Mouse (Mus musculus): ENCODE measurements around the gene 9130230L23Rik. TPM values are rescaled to one million over a fixed set of nuclear protein-coding genes. Genes with fewer than 3 reads are reported as not detected.

Gene 9130230L23Rik
- polyA plus RNA-seq, 1 experiment from 2014 or later = 0.45 TPM

GRCm38 (mm10) chr5:65954130-65955080 is 49.7 kb downstream of the 9130230L23Rik start:
- WGBS = 89% methylated on average over 16 of the region's 16 CpGs
- no peak overlapping the region for H3K9ac ChIP-seq (ENCODE audit: low read depth, low read length)
- no peaks in the 10 kb centered on the region for H3K27me3 ChIP-seq (replicated peaks; ENCODE audit: control insufficient read depth, insufficient read depth, low read length)
- ATAC-seq (ENCODE audit: low read depth) (no peak), DNase-seq (ENCODE audit: low spot score) (no peak)
- no peak overlapping the region for H3K4me3 ChIP-seq (ENCODE audit: low read depth, low read length)
- no peak overlapping the region for H3K27ac ChIP-seq (replicated peaks; ENCODE audit: low read depth, low read length)
- H3K9me3 ChIP-seq (ENCODE audit: control insufficient read depth, low read length) = no peaks in the 10 kb centered on the region
- no peak overlapping the region for H3K4me2 ChIP-seq (ENCODE audit: low read depth, low read length)
- peaks cover 6% of the 10 kb centered on the region for H3K4me1 ChIP-seq (ENCODE audit: control insufficient read depth, insufficient read depth, low read length)
- H3K36me3 ChIP-seq (ENCODE audit: control insufficient read depth, insufficient read depth, low read length) = no peaks in the 10 kb centered on the region

GRCm38 (mm10) chr5:65951513-65951909 is 52.6 kb downstream of the 9130230L23Rik start:
- Histone ChIP-seq H3K4me2 (ENCODE audit: low read depth, low read length) (no peak overlapping the region), H3K36me3 (ENCODE audit: control insufficient read depth, insufficient read depth, low read length) (no peaks in the 10 kb centered on the region), H3K4me1 (ENCODE audit: control insufficient read depth, insufficient read depth, low read length) (peaks cover 6% of the 10 kb centered on the region), H3K9ac (ENCODE audit: low read depth, low read length) (no peak overlapping the region), H3K4me3 (ENCODE audit: low read depth, low read length) (no peak overlapping the region), H3K27me3 (replicated peaks; ENCODE audit: control insufficient read depth, insufficient read depth, low read length) (no peaks in the 10 kb centered on the region), H3K9me3 (ENCODE audit: control insufficient read depth, low read length) (no peaks in the 10 kb centered on the region), H3K27ac (replicated peaks; ENCODE audit: low read depth, low read length) (no peak overlapping the region)
- DNase-seq (ENCODE audit: low spot score) (no peak), ATAC-seq (ENCODE audit: low read depth) (no peak)
- 80% methylated on average over 4 of the region's 4 CpGs for WGBS

- no peak overlapping the region for H3K9ac ChIP-seq (ENCODE audit: low read depth, low read length)
- H3K27me3 ChIP-seq (replicated peaks; ENCODE audit: control insufficient read depth, insufficient read depth, low read length) = no peaks in the 10 kb centered on the region
- peak; percentile 35 for DNase-seq (ENCODE audit: low spot score)
- H3K36me3 ChIP-seq (ENCODE audit: control insufficient read depth, insufficient read depth, low read length) = no peaks in the 10 kb centered on the region
- H3K9me3 ChIP-seq (ENCODE audit: control insufficient read depth, low read length) = no peaks in the 10 kb centered on the region
- H3K27ac ChIP-seq (replicated peaks; ENCODE audit: low read depth, low read length) = peak overlapping the region; percentile 75
- peak overlapping the region; percentile 35 for H3K4me2 ChIP-seq (ENCODE audit: low read depth, low read length)
- H3K4me3 ChIP-seq (ENCODE audit: low read depth, low read length) = no peak overlapping the region
- peak; percentile 41; the same call in 1 of the 2 replicates for ATAC-seq (ENCODE audit: low read depth)
- H3K4me1 ChIP-seq (ENCODE audit: control insufficient read depth, insufficient read depth, low read length) = peaks cover 6% of the 10 kb centered on the region
- WGBS = 63% methylated on average over 18 of the region's 18 CpGs
These were observed 53.2 kb downstream of the 9130230L23Rik start for GRCm38 (mm10) chr5:65950679-65951512.

GRCm38 (mm10) chr5:65950236-65950635 is 53.8 kb downstream of the 9130230L23Rik start:
- WGBS = 33% methylated on average over 6 of the region's 6 CpGs
- Histone ChIP-seq H3K4me2 (ENCODE audit: low read depth, low read length) (peak overlapping the region; percentile 35), H3K9me3 (ENCODE audit: control insufficient read depth, low read length) (no peaks in the 10 kb centered on the region), H3K4me3 (ENCODE audit: low read depth, low read length) (no peak overlapping the region), H3K4me1 (ENCODE audit: control insufficient read depth, insufficient read depth, low read length) (peaks cover 6% of the 10 kb centered on the region), H3K27ac (replicated peaks; ENCODE audit: low read depth, low read length) (peak overlapping the region; percentile 75), H3K36me3 (ENCODE audit: control insufficient read depth, insufficient read depth, low read length) (no peaks in the 10 kb centered on the region), H3K27me3 (replicated peaks; ENCODE audit: control insufficient read depth, insufficient read depth, low read length) (no peaks in the 10 kb centered on the region), H3K9ac (ENCODE audit: low read depth, low read length) (no peak overlapping the region)
- ATAC-seq (ENCODE audit: low read depth) (peak; percentile 79), DNase-seq (ENCODE audit: low spot score) (peak; percentile 93)

GRCm38 (mm10) chr5:65949822-65950221 is 54.3 kb downstream of the 9130230L23Rik start:
- Histone ChIP-seq H3K9me3 (ENCODE audit: control insufficient read depth, low read length) (no peaks in the 10 kb centered on the region), H3K27me3 (replicated peaks; ENCODE audit: control insufficient read depth, insufficient read depth, low read length) (no peaks in the 10 kb centered on the region), H3K27ac (replicated peaks; ENCODE audit: low read depth, low read length) (peak overlapping the region; percentile 52; the same call in 1 of the 2 replicates), H3K4me1 (ENCODE audit: control insufficient read depth, insufficient read depth, low read length) (peaks cover 6% of the 10 kb centered on the region), H3K4me2 (ENCODE audit: low read depth, low read length) (no peak overlapping the region), H3K9ac (ENCODE audit: low read depth, low read length) (no peak overlapping the region), H3K4me3 (ENCODE audit: low read depth, low read length) (no peak overlapping the region), H3K36me3 (ENCODE audit: control insufficient read depth, insufficient read depth, low read length) (no peaks in the 10 kb centered on the region)
- DNase-seq (ENCODE audit: low spot score) (no peak), ATAC-seq (ENCODE audit: low read depth) (no peak)
- 50% methylated on average over 3 of the region's 3 CpGs for WGBS

GRCm38 (mm10) chr5:65941145-65941544 is 62.9 kb downstream of the 9130230L23Rik start:
- Histone ChIP-seq H3K4me1 (ENCODE audit: control insufficient read depth, insufficient read depth, low read length) (no peaks in the 10 kb centered on the region), H3K9ac (ENCODE audit: low read depth, low read length) (no peak overlapping the region), H3K27me3 (replicated peaks; ENCODE audit: control insufficient read depth, insufficient read depth, low read length) (no peaks in the 10 kb centered on the region), H3K9me3 (ENCODE audit: control insufficient read depth, low read length) (0 out of 2 replicates have a peak, but pooled peaks cover 3% of the 10 kb centered on the region), H3K4me2 (ENCODE audit: low read depth, low read length) (no peak overlapping the region), H3K4me3 (ENCODE audit: low read depth, low read length) (no peak overlapping the region), H3K36me3 (ENCODE audit: control insufficient read depth, insufficient read depth, low read length) (no peaks in the 10 kb centered on the region), H3K27ac (replicated peaks; ENCODE audit: low read depth, low read length) (no peak overlapping the region)
- ATAC-seq (ENCODE audit: low read depth) (no peak), DNase-seq (ENCODE audit: low spot score) (no peak)
- WGBS = 72% methylated on average over 4 of the region's 4 CpGs

GRCm38 (mm10) chr5:65937998-65938715 is 65.9 kb downstream of the 9130230L23Rik start:
- H3K4me1 ChIP-seq (ENCODE audit: control insufficient read depth, insufficient read depth, low read length) = no peaks in the 10 kb centered on the region
- ATAC-seq (ENCODE audit: low read depth) = peak; percentile 87
- WGBS = 54% methylated on average over 9 of the region's 9 CpGs

More at GRCm38 (mm10) chr5:65937998-65938715, 65.9 kb downstream of the 9130230L23Rik start:
- Histone ChIP-seq H3K9me3 (ENCODE audit: control insufficient read depth, low read length) (no peaks in the 10 kb centered on the region), H3K27ac (replicated peaks; ENCODE audit: low read depth, low read length) (no peak overlapping the region), H3K4me3 (ENCODE audit: low read depth, low read length) (no peak overlapping the region), H3K36me3 (ENCODE audit: control insufficient read depth, insufficient read depth, low read length) (no peaks in the 10 kb centered on the region), H3K4me2 (ENCODE audit: low read depth, low read length) (no peak overlapping the region), H3K9ac (ENCODE audit: low read depth, low read length) (no peak overlapping the region), H3K27me3 (replicated peaks; ENCODE audit: control insufficient read depth, insufficient read depth, low read length) (no peaks in the 10 kb centered on the region)
- peak; percentile 82 for DNase-seq (ENCODE audit: low spot score)
